Mouse (Mus musculus) forebrain, embryonic 15.5 days (tissue): ENCODE measurements around the gene Antxr1. TPM values are rescaled to one million over a fixed set of nuclear protein-coding genes. Genes with fewer than 3 reads are reported as not detected.

Source experiments
- ATAC-seq: fragments of 200-750 bp; cut with Nextera tagmentation; replicated peaks from 2 replicates; pipeline ENCODE4 v1.8.0; 2017; ENCODE audit warnings: mild to moderate bottlenecking, moderate TSS enrichment, moderate library complexity
- H3K27ac ChIP-seq: fragments of 300-500 bp; sonication (generic); replicated peaks from 2 replicates; pipeline ENCODE4 v1.5.1; 2015; ENCODE audit warnings: mild to moderate bottlenecking, inconsistent platforms
- H3K27me3 ChIP-seq: fragments of 300-500 bp; sonication (generic); 2 replicates; pipeline ENCODE4 v1.6.1; 2015; ENCODE audit warnings: inconsistent platforms
- H3K36me3 ChIP-seq: fragments of 300-500 bp; sonication (generic); 2 replicates; pipeline ENCODE4 v1.6.1; 2015; ENCODE audit warnings: mild to moderate bottlenecking, inconsistent platforms
- H3K4me1 ChIP-seq: fragments of 300-500 bp; sonication (generic); 2 replicates; pipeline ENCODE4 v1.6.1; 2015; ENCODE audit warnings: inconsistent platforms
- H3K4me2 ChIP-seq: fragments of 300-500 bp; sonication (generic); replicated peaks from 2 replicates; pipeline ENCODE4 v1.6.1; 2015; ENCODE audit warnings: mild to moderate bottlenecking, inconsistent platforms
- H3K4me3 ChIP-seq: fragments of 300-500 bp; sonication (generic); 2 replicates; pipeline ENCODE4 v1.5.1; 2015; ENCODE audit warnings: mild to moderate bottlenecking, inconsistent platforms
- H3K9ac ChIP-seq: fragments of 300-500 bp; sonication (generic); replicated peaks from 2 replicates; pipeline ENCODE4 v1.6.1; 2015; ENCODE audit warnings: mild to moderate bottlenecking, inconsistent platforms
- H3K9me3 ChIP-seq: fragments of 300-500 bp; sonication (generic); 2 replicates; pipeline ENCODE4 v1.6.1; 2016; ENCODE audit warnings: inconsistent platforms
- WGBS: fragments of 180-500 bp; shearing (Covaris S2); methylation state at CpG from one replicate; pipeline ENCODE4 v1.1.7; 2015; ENCODE audit warnings: mixed read lengths; 5-methylcytosine and 5-hydroxymethylcytosine counted together
- polyA plus RNA-seq: library from polyadenylated mRNA; unstranded; fragments of >200 nt; fragmentation: Nextera tagmentation; extraction: Ambion mirVana; gene quantifications from 2 replicates; pipeline ENCODE4 v1.2.1, GENCODE M21; 2015

Gene Antxr1
- polyA plus RNA-seq, 1 experiment from 2014 or later: 3.0 TPM

DNA sequence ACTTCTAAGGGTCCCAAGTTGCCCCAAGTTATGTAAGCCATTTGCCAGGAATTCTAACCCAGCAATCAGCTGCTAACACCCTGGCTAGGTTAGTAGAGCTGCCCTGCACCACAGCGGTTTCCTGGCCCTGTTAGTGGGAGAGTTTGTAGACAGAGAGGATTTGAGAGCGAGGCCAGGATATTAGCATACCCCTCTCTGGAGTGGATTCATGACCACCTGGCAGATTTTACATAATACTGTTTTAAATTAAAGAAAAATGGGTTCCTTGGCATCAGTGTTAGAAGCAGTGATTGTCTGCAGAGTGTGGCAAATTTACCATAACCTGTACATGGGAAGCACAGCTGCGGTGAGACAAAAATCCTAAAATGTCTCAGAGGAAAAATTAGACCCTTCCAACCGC, 132.2 kb downstream of the Antxr1 start:
- ATAC-seq: 0 out of 2 replicates have a peak, but pooled peaks have one; percentile 53
- H3K4me1 ChIP-seq: peaks cover 7% of the 10 kb centered on the region; the same call in 1 of the 2 replicates
- no peaks in the 10 kb centered on the region for H3K9me3 ChIP-seq
- no peaks in the 10 kb centered on the region for H3K36me3 ChIP-seq
- no peak overlapping the region for H3K4me2 ChIP-seq
- no peak overlapping the region for H3K4me3 ChIP-seq
- H3K9ac ChIP-seq: no peak overlapping the region
- H3K27me3 ChIP-seq: no peaks in the 10 kb centered on the region
- 70% methylated on average over 4 of the region's 4 CpGs for WGBS
- H3K27ac ChIP-seq: no peak overlapping the region

DNA sequence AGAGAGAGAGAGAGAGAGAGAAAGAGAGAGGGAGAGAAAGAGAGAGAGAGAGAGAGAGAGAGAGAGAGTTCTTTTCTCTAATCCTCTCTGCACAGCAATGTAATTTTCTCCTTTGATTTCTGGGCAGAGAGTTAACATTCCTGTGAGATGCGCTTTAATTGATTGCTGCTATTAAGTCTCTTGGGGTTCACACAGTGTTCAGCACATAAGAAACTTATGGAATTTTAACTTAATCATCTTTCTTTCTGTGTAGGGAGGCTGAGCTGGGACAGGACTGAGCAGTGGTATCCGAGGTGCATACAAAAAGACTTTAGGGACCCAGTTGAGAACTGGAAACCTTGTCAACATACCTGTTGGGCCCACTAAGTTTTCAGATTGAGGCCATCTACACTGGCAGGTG, 132.6 kb downstream of the Antxr1 start:
- Histone ChIP-seq H3K9me3 (no peaks in the 10 kb centered on the region), H3K36me3 (no peaks in the 10 kb centered on the region), H3K4me2 (no peak overlapping the region), H3K4me3 (no peak overlapping the region), H3K27me3 (no peaks in the 10 kb centered on the region), H3K9ac (no peak overlapping the region), H3K27ac (no peak overlapping the region), H3K4me1 (peaks cover 7% of the 10 kb centered on the region; the same call in 1 of the 2 replicates)
- WGBS: 73% methylated on average over 2 of the region's 2 CpGs
- no peak for ATAC-seq

DNA sequence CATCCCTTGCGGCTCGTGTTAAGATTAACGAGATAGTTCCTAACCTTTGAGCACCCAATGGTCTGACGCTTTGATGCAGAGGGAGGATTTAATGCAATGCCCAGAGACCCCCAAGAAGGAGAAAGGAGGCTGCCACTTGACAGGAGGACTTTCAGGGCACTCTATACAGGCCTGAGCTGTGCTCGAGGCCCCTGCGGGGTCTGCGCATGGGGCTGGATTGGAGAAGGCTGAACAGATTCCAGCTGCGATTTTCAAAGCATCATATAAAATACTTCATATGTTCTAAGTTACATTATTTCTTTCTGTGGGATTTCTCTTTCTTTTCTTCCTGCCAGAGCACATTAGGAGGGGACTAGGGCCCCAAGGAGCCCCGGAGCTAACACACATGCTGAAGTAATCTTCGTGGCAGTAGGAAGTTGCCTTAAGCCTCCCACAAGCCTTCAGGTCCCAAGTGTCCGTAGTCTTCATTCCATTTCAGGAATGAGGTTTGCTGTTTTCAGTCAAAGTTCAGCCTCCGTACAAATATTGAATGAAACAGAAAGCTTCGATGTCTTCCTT, 133.5 kb downstream of the Antxr1 start:
- H3K4me1 ChIP-seq: peaks cover 7% of the 10 kb centered on the region; the same call in 1 of the 2 replicates
- H3K4me3 ChIP-seq: no peak overlapping the region
- H3K36me3 ChIP-seq: no peaks in the 10 kb centered on the region
- no peak overlapping the region for H3K4me2 ChIP-seq
- ATAC-seq: no peak
- no peaks in the 10 kb centered on the region for H3K9me3 ChIP-seq
- 91% methylated on average over 13 of the region's 13 CpGs for WGBS
- H3K27ac ChIP-seq: no peak overlapping the region
- no peaks in the 10 kb centered on the region for H3K27me3 ChIP-seq
- H3K9ac ChIP-seq: no peak overlapping the region

DNA sequence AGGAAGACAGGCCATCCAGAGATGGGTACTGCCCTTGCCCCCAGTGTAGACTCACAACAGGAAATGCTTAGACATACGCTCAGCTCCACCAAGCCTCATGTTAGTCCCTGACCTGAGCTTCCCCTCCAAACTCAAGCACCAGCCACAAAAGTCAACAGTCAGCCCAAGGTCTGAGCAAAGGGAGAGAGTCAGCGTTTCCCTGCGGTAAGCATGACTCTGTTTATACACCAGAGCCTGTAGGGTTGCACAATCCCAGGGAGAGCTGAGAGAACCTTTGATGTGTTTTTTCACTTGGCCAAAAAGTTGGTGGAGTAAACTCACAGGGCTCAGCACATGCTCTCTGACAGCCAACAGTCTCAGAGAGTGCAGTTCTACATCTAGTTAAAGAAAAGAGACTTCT, 145.9 kb downstream of the Antxr1 start:
- Histone ChIP-seq H3K4me3 (no peak overlapping the region), H3K9me3 (no peaks in the 10 kb centered on the region), H3K27me3 (no peaks in the 10 kb centered on the region), H3K4me2 (no peak overlapping the region), H3K27ac (no peak overlapping the region), H3K36me3 (no peaks in the 10 kb centered on the region), H3K4me1 (no peaks in the 10 kb centered on the region), H3K9ac (no peak overlapping the region)
- WGBS: 90% methylated on average over 3 of the region's 3 CpGs
- ATAC-seq: no peak

- Histone ChIP-seq H3K4me2 (no peak overlapping the region), H3K36me3 (no peaks in the 10 kb centered on the region), H3K27ac (no peak overlapping the region), H3K9me3 (no peaks in the 10 kb centered on the region), H3K4me3 (no peak overlapping the region), H3K27me3 (no peaks in the 10 kb centered on the region), H3K9ac (no peak overlapping the region), H3K4me1 (no peaks in the 10 kb centered on the region)
- 80% methylated on average over 12 of the region's 12 CpGs for WGBS
- no peak for ATAC-seq
Observed at GRCm38 (mm10) chr6:87186988-87187387, 148.6 kb downstream of the Antxr1 start.

GRCm38 (mm10) chr6:87184418-87184817, 151.2 kb downstream of the Antxr1 start:
- no peaks in the 10 kb centered on the region for H3K36me3 ChIP-seq
- 75% methylated on average over 3 of the region's 3 CpGs for WGBS
- H3K4me3 ChIP-seq: no peak overlapping the region
- no peak overlapping the region for H3K4me2 ChIP-seq
- no peaks in the 10 kb centered on the region for H3K4me1 ChIP-seq
- no peak overlapping the region for H3K27ac ChIP-seq
- no peaks in the 10 kb centered on the region for H3K9me3 ChIP-seq
- no peak for ATAC-seq
- no peak overlapping the region for H3K9ac ChIP-seq
- H3K27me3 ChIP-seq: no peaks in the 10 kb centered on the region

GRCm38 (mm10) chr6:87183981-87184380, 151.6 kb downstream of the Antxr1 start:
- ATAC-seq: no peak
- no peak overlapping the region for H3K4me2 ChIP-seq
- H3K9ac ChIP-seq: no peak overlapping the region
- H3K4me1 ChIP-seq: no peaks in the 10 kb centered on the region
- WGBS: 81% methylated on average over 11 of the region's 11 CpGs
- H3K27ac ChIP-seq: no peak overlapping the region
- H3K27me3 ChIP-seq: no peaks in the 10 kb centered on the region
- no peaks in the 10 kb centered on the region for H3K36me3 ChIP-seq
- no peak overlapping the region for H3K4me3 ChIP-seq
- no peaks in the 10 kb centered on the region for H3K9me3 ChIP-seq

GRCm38 (mm10) chr6:87183159-87183558, 152.5 kb downstream of the Antxr1 start:
- no peak for ATAC-seq
- Histone ChIP-seq H3K4me2 (no peak overlapping the region), H3K36me3 (no peaks in the 10 kb centered on the region), H3K27ac (peak overlapping the region; percentile 57; the same call in 1 of the 2 replicates), H3K9me3 (no peaks in the 10 kb centered on the region), H3K9ac (no peak overlapping the region), H3K27me3 (no peaks in the 10 kb centered on the region), H3K4me3 (no peak overlapping the region), H3K4me1 (no peaks in the 10 kb centered on the region)
- 66% methylated on average over 8 of the region's 8 CpGs for WGBS

DNA sequence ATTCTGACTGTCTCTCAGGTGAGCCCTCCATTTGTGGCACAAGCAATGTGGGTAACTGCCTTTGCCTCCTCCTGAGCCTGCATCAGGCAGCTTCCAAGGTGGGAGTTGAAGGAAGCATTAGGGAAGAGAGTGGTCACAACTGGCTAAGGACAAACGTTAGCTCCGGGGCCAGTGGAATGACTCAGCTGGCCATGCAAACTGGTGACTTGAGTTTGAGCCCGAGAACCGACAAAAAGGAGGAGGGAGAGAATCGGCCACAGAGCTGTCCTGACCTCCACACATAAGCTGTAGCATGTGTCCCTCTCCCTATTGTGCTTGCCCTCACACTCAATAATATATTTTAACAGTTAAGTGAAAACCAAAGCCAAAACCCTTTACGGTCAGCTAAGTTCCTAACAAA, 152.9 kb downstream of the Antxr1 start:
- H3K27ac ChIP-seq: no peak overlapping the region
- no peak overlapping the region for H3K9ac ChIP-seq
- WGBS: 87% methylated on average over 6 of the region's 6 CpGs
- no peaks in the 10 kb centered on the region for H3K36me3 ChIP-seq
- H3K9me3 ChIP-seq: no peaks in the 10 kb centered on the region
- no peak for ATAC-seq
- no peak overlapping the region for H3K4me3 ChIP-seq
- H3K4me1 ChIP-seq: no peaks in the 10 kb centered on the region
- no peak overlapping the region for H3K4me2 ChIP-seq
- H3K27me3 ChIP-seq: no peaks in the 10 kb centered on the region

GRCm38 (mm10) chr6:87171461-87171860, 164.2 kb downstream of the Antxr1 start:
- H3K4me2 ChIP-seq: no peak overlapping the region
- no peaks in the 10 kb centered on the region for H3K4me1 ChIP-seq
- H3K9ac ChIP-seq: no peak overlapping the region
- 79% methylated on average over 3 of the region's 3 CpGs for WGBS
- no peak for ATAC-seq
- no peaks in the 10 kb centered on the region for H3K36me3 ChIP-seq
- H3K4me3 ChIP-seq: no peak overlapping the region
- no peaks in the 10 kb centered on the region for H3K27me3 ChIP-seq
- no peaks in the 10 kb centered on the region for H3K9me3 ChIP-seq
- H3K27ac ChIP-seq: no peak overlapping the region

- Histone ChIP-seq H3K4me3 (no peak overlapping the region), H3K4me1 (0 out of 2 replicates have a peak, but pooled peaks cover 2% of the 10 kb centered on the region), H3K36me3 (no peaks in the 10 kb centered on the region), H3K9ac (no peak overlapping the region), H3K27me3 (no peaks in the 10 kb centered on the region), H3K9me3 (no peaks in the 10 kb centered on the region), H3K27ac (no peak overlapping the region), H3K4me2 (no peak overlapping the region)
- WGBS: 89% methylated on average over 6 of the region's 6 CpGs
- no peak for ATAC-seq
Observed at GRCm38 (mm10) chr6:87170875-87171274, 164.7 kb downstream of the Antxr1 start.

- Histone ChIP-seq H3K27me3 (no peaks in the 10 kb centered on the region), H3K27ac (no peak overlapping the region), H3K9me3 (no peaks in the 10 kb centered on the region), H3K4me2 (no peak overlapping the region), H3K4me1 (0 out of 2 replicates have a peak, but pooled peaks cover 8% of the 10 kb centered on the region), H3K9ac (no peak overlapping the region), H3K4me3 (no peak overlapping the region), H3K36me3 (no peaks in the 10 kb centered on the region)
- no peak for ATAC-seq
- 91% methylated on average over 6 of the region's 6 CpGs for WGBS
Observed at GRCm38 (mm10) chr6:87170277-87170676, 165.3 kb downstream of the Antxr1 start.

- H3K36me3 ChIP-seq: no peaks in the 10 kb centered on the region
- no peak overlapping the region for H3K4me3 ChIP-seq
- no peaks in the 10 kb centered on the region for H3K27me3 ChIP-seq
- H3K9me3 ChIP-seq: no peaks in the 10 kb centered on the region
- 97% methylated on average over 9 of the region's 9 CpGs for WGBS
- no peak overlapping the region for H3K4me2 ChIP-seq
- H3K9ac ChIP-seq: no peak overlapping the region
- 0 out of 2 replicates have a peak, but pooled peaks cover 9% of the 10 kb centered on the region for H3K4me1 ChIP-seq
- H3K27ac ChIP-seq: no peak overlapping the region
- no peak for ATAC-seq
Observed at GRCm38 (mm10) chr6:87168021-87168420, 167.6 kb downstream of the Antxr1 start.
